In genomic region chr9:34809993-34810513, GRCm38 (mm10) we compare ENCODE assay signal across 13 mouse cellular contexts.
A peak's percentile ranks its signal among the peaks of the same experiment; 100 is the strongest.
DNase-seq lines count a peak whose midpoint lies in the region; ATAC-seq and TF ChIP-seq lines count a peak whose summit lies in the region.
"Had no signal": no experiment of that assay in that cellular context is flagged by ENCODE, and none has a peak within 500 bp of the region (broad histone marks: within the 10 kb centered on the region; RNA-seq: fewer than 3 reads in every experiment).

No protein-coding gene starts in this region.

- H3K36me3 ChIP-seq in kidney, embryonic 15.5 days: no peaks in the 10 kb centered on the region
- H3K36me3 ChIP-seq: forebrain, embryonic 12.5 days had no signal

- 0 out of 2 replicates have a peak overlapping the region, but pooled peaks have one; percentile 51 for H3K27ac ChIP-seq in layer of hippocampus, adult 2 months
- no peak overlapping the region for H3K27ac ChIP-seq in kidney, embryonic 15.5 days
- H3K27ac ChIP-seq: forebrain, embryonic 12.5 days had no signal

- no peaks in the 10 kb centered on the region for H3K4me1 ChIP-seq in kidney, embryonic 15.5 days
- H3K4me1 ChIP-seq: forebrain, embryonic 12.5 days had no signal

- ATAC-seq in kidney, embryonic 15.5 days (replicated peaks; ENCODE audit: low FRiP score): no peak

- WGBS in kidney, embryonic 15.5 days: 62% methylated on average over 5 of the region's 5 CpGs

- H3K4me3 ChIP-seq in layer of hippocampus, adult 2 months: no peak overlapping the region
- no peak overlapping the region for H3K4me3 ChIP-seq in kidney, embryonic 15.5 days (replicated peaks)
- H3K4me3 ChIP-seq: forebrain, embryonic 12.5 days had no signal

- TF ChIP-seq CTCF in layer of hippocampus, adult 2 months (conservative IDR thresholded peaks at IDR 0.05): no peak

- peak; percentile 8 for DNase-seq in left cerebral cortex, postnatal 4 days
- no peak for DNase-seq in left cerebral cortex, postnatal 14 days (ENCODE audit: low spot score in 2 of 2)
- DNase-seq in cerebellum, postnatal 10 days: peak; percentile 44 to 51
- peak; percentile 20 to 42 for DNase-seq in layer of hippocampus, adult 2 months (ENCODE audit: low spot score in 2 of 2)
- peak; percentile 21 for DNase-seq in retina, postnatal 1 day
- no peak for DNase-seq in T-cell, adult 2 months (ENCODE audit: low spot score)
- DNase-seq: gastrocnemius, postnatal 10 days; heart, postnatal 36 days; kidney, adult 11 months; kidney, postnatal 4 days had no signal

- H3K27me3 ChIP-seq in kidney, embryonic 15.5 days: no peaks in the 10 kb centered on the region
- H3K27me3 ChIP-seq: forebrain, embryonic 12.5 days had no signal

- H3K9me3 ChIP-seq in kidney, embryonic 15.5 days (replicated peaks): no peaks in the 10 kb centered on the region
- H3K9me3 ChIP-seq: forebrain, embryonic 12.5 days had no signal

- no peak overlapping the region for H3K4me2 ChIP-seq in kidney, embryonic 15.5 days
- H3K4me2 ChIP-seq: forebrain, embryonic 12.5 days; heart, embryonic 11.5 days had no signal

- no peak overlapping the region for H3K9ac ChIP-seq in kidney, embryonic 15.5 days
- H3K9ac ChIP-seq: forebrain, embryonic 12.5 days had no signal

- intact Hi-C loops in left cerebral cortex, postnatal 4 days (cut with DNase I): no loop called here
- intact Hi-C loops in left cerebral cortex, postnatal 14 days (cut with DNase I): no loop called here

Comparison
In these comparisons a context has a peak if more than half of its experiments do, and no peak if none do; other contexts are left out.
1. DNase-seq: peak in left cerebral cortex, postnatal 4 days (single experiment), cerebellum, postnatal 10 days (2 of 2), layer of hippocampus, adult 2 months (2 of 2) and retina, postnatal 1 day (single experiment); none in left cerebral cortex, postnatal 14 days (0 of 2) and T-cell, adult 2 months (single experiment).